Mouse (Mus musculus) forebrain, postnatal 0 days (tissue): ENCODE measurements at regions not wholly inside any gene's neighbourhood (a gene's known extent, or its start where the extent isn't known, plus 50 kb on each side); places are given as distances from the start of the nearest gene placed in this dataset.

Experiments used
- ATAC-seq: fragments of 200-750 bp; cut with Nextera tagmentation; 2 replicates; pipeline ENCODE4 v1.8.0; 2017; ENCODE audit warnings: mild to moderate bottlenecking, moderate library complexity
- DNase-seq: peaks from one replicate; pipeline ENCODE4 v3.0.0-alpha.2; 2015
- H3K27ac ChIP-seq: fragments of 300-500 bp; sonication (generic); 2 replicates; pipeline ENCODE4 v1.5.1; 2014; ENCODE audit warnings: low read depth, mild to moderate bottlenecking, antibody characterized with exemption, low read length, moderate library complexity, mixed read lengths
- H3K27me3 ChIP-seq: fragments of 300-500 bp; sonication (generic); 2 replicates; pipeline ENCODE4 v1.6.1; 2014; ENCODE audit warnings: mild to moderate bottlenecking, low read length, mixed read lengths; ENCODE audit not compliant: insufficient read depth
- H3K36me3 ChIP-seq: fragments of 300-500 bp; sonication (generic); 2 replicates; pipeline ENCODE4 v1.6.1; 2014; ENCODE audit warnings: mild to moderate bottlenecking, moderate library complexity; ENCODE audit not compliant: insufficient read depth
- H3K4me1 ChIP-seq: fragments of 300-500 bp; sonication (generic); 2 replicates; pipeline ENCODE4 v1.6.1; 2014; ENCODE audit warnings: antibody characterized with exemption; ENCODE audit not compliant: insufficient read depth
- H3K4me2 ChIP-seq: fragments of 300-500 bp; sonication (generic); 2 replicates; pipeline ENCODE4 v1.6.1; 2014; ENCODE audit warnings: low read depth, mild to moderate bottlenecking, moderate library complexity
- H3K4me3 ChIP-seq: fragments of 300-500 bp; sonication (generic); 2 replicates; pipeline ENCODE4 v1.5.1; 2014; ENCODE audit warnings: low read depth, low read length, mixed read lengths
- H3K9ac ChIP-seq: fragments of 300-500 bp; sonication (generic); 2 replicates; pipeline ENCODE4 v1.6.1; 2014; ENCODE audit warnings: mild to moderate bottlenecking
- H3K9me3 ChIP-seq: fragments of 300-500 bp; sonication (generic); 2 replicates; pipeline ENCODE4 v1.6.1; 2016; ENCODE audit warnings: low read length
- CTCF ChIP-seq: sonication (generic); IDR thresholded peaks from 2 replicates; pipeline ENCODE4 v1.5.1; 2016; ENCODE audit warnings: antibody characterized with exemption, control low read depth, low read depth
- WGBS: fragments of 180-500 bp; shearing (Covaris S2); extraction: QIAGEN DNeasy Blood & Tissue Kit; methylation state at CpG from one replicate; pipeline ENCODE4 v1.1.7; 2014; 5-methylcytosine and 5-hydroxymethylcytosine counted together

GRCm38 (mm10) chr4:142785386-142785785 is 427.4 kb downstream of the Prdm2 start:
- ATAC-seq, result peak; percentile 27; the same call in 1 of the 2 replicates
- 54% methylated on average over 5 of the region's 5 CpGs for WGBS

GRCm38 (mm10) chr4:142776711-142777411 is 435.9 kb downstream of the Prdm2 start:
- WGBS, result 84% methylated on average over 10 of the region's 10 CpGs
- H3K27ac ChIP-seq, result no peak overlapping the region
- no peak for DNase-seq
- no peaks in the 10 kb centered on the region for H3K9me3 ChIP-seq
- no peak for TF ChIP-seq CTCF
- peaks cover 13% of the 10 kb centered on the region for H3K4me1 ChIP-seq
- H3K9ac ChIP-seq, result no peak overlapping the region
- no peaks in the 10 kb centered on the region for H3K36me3 ChIP-seq
- H3K27me3 ChIP-seq, result no peaks in the 10 kb centered on the region
- H3K4me2 ChIP-seq, result no peak overlapping the region
- no peak for ATAC-seq
- H3K4me3 ChIP-seq, result no peak overlapping the region

More at GRCm38 (mm10) chr4:142785386-142785785, 427.4 kb downstream of the Prdm2 start:
- Histone ChIP-seq H3K9ac (no peak overlapping the region), H3K9me3 (no peaks in the 10 kb centered on the region), H3K4me2 (no peak overlapping the region), H3K4me3 (no peak overlapping the region), H3K27ac (no peak overlapping the region), H3K36me3 (no peaks in the 10 kb centered on the region), H3K4me1 (no peaks in the 10 kb centered on the region), H3K27me3 (no peaks in the 10 kb centered on the region)
- DNase-seq, result peak; percentile 49
- no peak for TF ChIP-seq CTCF

GRCm38 (mm10) chr4:142775023-142775422 is 437.8 kb downstream of the Prdm2 start:
- no peak overlapping the region for H3K4me3 ChIP-seq
- H3K4me2 ChIP-seq, result no peak overlapping the region
- no peaks in the 10 kb centered on the region for H3K36me3 ChIP-seq
- H3K9me3 ChIP-seq, result no peaks in the 10 kb centered on the region
- H3K27me3 ChIP-seq, result no peaks in the 10 kb centered on the region
- peaks cover 16% of the 10 kb centered on the region for H3K4me1 ChIP-seq
- DNase-seq (no peak), ATAC-seq (no peak)
- no peak overlapping the region for H3K9ac ChIP-seq
- no peak overlapping the region for H3K27ac ChIP-seq
- WGBS, result 88% methylated on average over 5 of the region's 5 CpGs
- TF ChIP-seq CTCF, result no peak

DNA sequence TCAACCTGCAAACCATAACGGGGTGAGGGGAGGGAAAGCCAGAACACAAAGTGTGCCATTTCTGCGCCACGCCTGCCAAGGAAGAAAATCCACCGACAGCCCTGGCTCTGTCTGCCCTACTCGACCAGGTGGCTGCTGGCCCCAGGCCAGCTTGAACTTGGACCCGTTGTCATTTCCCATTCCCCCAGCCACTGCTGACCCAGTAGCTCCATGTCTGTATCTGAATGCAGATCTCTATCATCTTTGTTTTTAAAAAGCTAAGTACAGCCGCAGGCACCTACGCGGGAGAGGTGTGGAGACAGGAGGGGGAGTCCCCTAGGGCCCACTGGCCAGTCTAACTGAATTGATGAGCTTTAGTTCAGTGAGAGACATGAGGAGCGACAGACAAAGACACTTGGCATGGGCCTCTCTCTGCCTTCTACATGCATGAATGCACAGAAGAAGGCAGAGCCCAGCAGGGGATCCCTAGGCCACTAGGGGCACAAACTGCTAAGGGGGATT is 439.1 kb downstream of the Prdm2 start:
- peak; percentile 41 for DNase-seq
- no peak overlapping the region for H3K4me2 ChIP-seq

DNA sequence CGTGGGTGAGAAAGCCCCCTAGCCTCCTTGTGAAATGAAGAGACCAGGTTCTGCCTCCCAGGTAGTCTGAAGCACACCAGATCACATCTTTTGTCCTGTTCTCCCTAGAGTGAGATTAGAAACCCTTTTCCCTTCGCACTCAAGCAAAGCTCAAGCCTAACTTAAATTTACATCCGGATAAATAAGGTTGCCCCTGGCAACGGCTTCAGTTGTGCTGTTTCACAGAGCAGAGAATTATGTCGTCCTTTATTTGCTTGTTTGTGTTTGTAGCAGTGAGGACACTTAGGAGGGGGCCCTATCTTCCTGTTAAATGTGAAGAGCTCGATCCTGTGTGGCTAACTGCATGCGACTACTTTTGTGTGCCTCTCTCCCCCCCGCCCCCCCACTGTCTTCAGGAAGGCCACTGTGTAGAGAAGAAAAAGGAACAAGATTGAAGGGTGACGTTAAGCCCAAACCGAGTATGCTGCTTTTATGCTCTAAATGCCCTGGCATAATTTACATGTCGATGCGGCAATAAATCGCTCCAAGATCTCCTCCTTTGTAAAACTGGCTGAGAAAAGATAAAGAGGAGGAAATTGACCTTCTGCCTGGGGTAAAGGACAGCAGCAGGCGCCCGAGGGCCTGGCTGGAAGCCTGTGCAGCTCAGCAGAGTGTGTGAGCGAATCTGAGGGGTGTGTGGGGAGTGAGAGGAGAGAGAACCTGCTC is 439.9 kb downstream of the Prdm2 start:
- Histone ChIP-seq H3K4me3 (no peak overlapping the region), H3K9ac (peak overlapping the region; percentile 25; the same call in 1 of the 2 replicates), H3K27ac (peak overlapping the region; percentile 21), H3K4me2 (peak overlapping the region; percentile 13), H3K9me3 (no peaks in the 10 kb centered on the region), H3K4me1 (peaks cover 17% of the 10 kb centered on the region), H3K36me3 (no peaks in the 10 kb centered on the region), H3K27me3 (no peaks in the 10 kb centered on the region)
- DNase-seq (peak; percentile 75), ATAC-seq (peak; percentile 77)
- WGBS, result 5% methylated on average over 16 of the region's 16 CpGs
- TF ChIP-seq CTCF, result no peak

More for the DNA sequence above, 439.1 kb downstream of the Prdm2 start:
- no peak for TF ChIP-seq CTCF
- Histone ChIP-seq H3K9me3 (no peaks in the 10 kb centered on the region), H3K4me3 (no peak overlapping the region), H3K9ac (no peak overlapping the region), H3K4me1 (peaks cover 17% of the 10 kb centered on the region), H3K36me3 (no peaks in the 10 kb centered on the region), H3K27ac (peak overlapping the region; percentile 21; the same call in 1 of the 2 replicates), H3K27me3 (no peaks in the 10 kb centered on the region)
- no peak for ATAC-seq
- WGBS, result 19% methylated on average over 10 of the region's 10 CpGs

GRCm38 (mm10) chr4:142771520-142772150 is 441.2 kb downstream of the Prdm2 start:
- WGBS, result 36% methylated on average over 6 of the region's 6 CpGs
- Histone ChIP-seq H3K9me3 (no peaks in the 10 kb centered on the region), H3K27me3 (no peaks in the 10 kb centered on the region), H3K9ac (no peak overlapping the region), H3K4me2 (no peak overlapping the region), H3K4me1 (peaks cover 17% of the 10 kb centered on the region), H3K27ac (no peak overlapping the region), H3K4me3 (no peak overlapping the region), H3K36me3 (no peaks in the 10 kb centered on the region)
- ATAC-seq (no peak), DNase-seq (no peak)
- TF ChIP-seq CTCF, result no peak
